Mouse (Mus musculus): ENCODE measurements at regions not wholly inside any gene's neighbourhood (a gene's known extent, or its start where the extent isn't known, plus 50 kb on each side); places are given as distances from the start of the nearest gene placed in this dataset.

GRCm38 (mm10) chr7:95733807-95734206 is 437.2 kb upstream of the Tenm4 start:
- Histone ChIP-seq H3K9me3 (replicated peaks; ENCODE audit: insufficient read depth, low read length) (no peaks in the 10 kb centered on the region), H3K4me3 (ENCODE audit: control insufficient read depth in 1 of 2, insufficient read depth in 1 of 2, low read depth in 2 of 2, low read length in 2 of 2) (no peak overlapping the region), H3K4me1 (ENCODE audit: control insufficient read depth in 1 of 2, insufficient read depth in 2 of 2, low read length in 2 of 2) (no peaks in the 10 kb centered on the region), H3K9ac (ENCODE audit: control insufficient read depth, low read depth, low read length, poor library complexity, severe bottlenecking) (no peak overlapping the region), H3K27ac (ENCODE audit: control insufficient read depth, low read depth, low read length) (no peak overlapping the region), H3K27me3 (ENCODE audit: control insufficient read depth in 1 of 2, insufficient read depth in 2 of 2, low read length in 2 of 2) (no peaks in the 10 kb centered on the region), H3K79me2 (ENCODE audit: control insufficient read depth, insufficient read depth, low read length, poor library complexity) (no peaks in the 10 kb centered on the region), H3K36me3 (ENCODE audit: control insufficient read depth in 1 of 2, insufficient read depth in 2 of 2, low read length in 2 of 2) (no peaks in the 10 kb centered on the region)
- TF ChIP-seq BHLHE40 (IDR thresholded peaks at IDR 0.05; ENCODE audit: borderline replicate concordance, low read depth, low read length): no peak
- TF ChIP-seq ZMIZ1 (IDR thresholded peaks at IDR 0.05; ENCODE audit: low read depth, low read length): no peak
- no peak for TF ChIP-seq RCOR1 (IDR thresholded peaks at IDR 0.05; ENCODE audit: low read depth, low read length)
- DNase-seq (ENCODE audit: low read depth, low spot score): no peak

DNA sequence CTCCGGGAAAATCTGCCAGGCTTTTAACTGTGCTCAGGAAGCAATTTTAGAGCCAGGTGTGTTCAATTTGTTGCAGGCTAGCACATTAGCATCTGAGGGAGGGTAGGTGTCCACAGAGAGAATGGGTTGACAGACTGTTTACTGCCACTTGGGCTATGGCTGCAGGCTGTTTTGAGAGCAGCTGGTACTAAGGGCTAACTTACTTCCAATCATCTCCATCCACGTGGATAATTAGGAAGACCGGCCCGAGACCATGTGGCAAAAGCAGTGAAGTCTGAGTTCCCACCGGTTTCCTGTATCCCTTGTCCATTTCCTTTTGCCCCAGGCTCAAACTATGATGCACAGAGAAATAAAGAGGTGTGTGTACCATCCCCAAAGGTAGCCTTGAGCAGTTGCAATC is 436.5 kb upstream of the Tenm4 start:
- DNase-seq (ENCODE audit: low read depth, low spot score): no peak
- no peak for TF ChIP-seq MYB (IDR thresholded peaks at IDR 0.05; ENCODE audit: low read depth, low read length)
- TF ChIP-seq RCOR1 (IDR thresholded peaks at IDR 0.05; ENCODE audit: low read depth, low read length): no peak
- TF ChIP-seq ZC3H11A (IDR thresholded peaks at IDR 0.05; ENCODE audit: low read depth, low read length): no peak
- TF ChIP-seq NELFE (IDR thresholded peaks at IDR 0.05; ENCODE audit: low read depth, low read length): no peak
- TF ChIP-seq KAT2A (conservative IDR thresholded peaks at IDR 0.05; ENCODE audit: low read depth, low read length): no peak
- no peak for TF ChIP-seq SMC3 (IDR thresholded peaks at IDR 0.05; ENCODE audit: low read depth, low read length)
- no peak for TF ChIP-seq NRF1 (IDR thresholded peaks at IDR 0.05; ENCODE audit: insufficient read depth, low read depth, low read length, poor library complexity, severe bottlenecking)
- no peak for TF ChIP-seq TAL1 (IDR thresholded peaks at IDR 0.05; ENCODE audit: low read length)
- TF ChIP-seq UBTF (IDR thresholded peaks at IDR 0.05; ENCODE audit: borderline replicate concordance, insufficient read depth, low read depth, low read length): no peak
- no peak for TF ChIP-seq POLR2AphosphoS5 (IDR thresholded peaks at IDR 0.05; ENCODE audit: borderline replicate concordance, low read depth, low read length)
- TF ChIP-seq CHD2 (IDR thresholded peaks at IDR 0.05; ENCODE audit: low read length): no peak
- TF ChIP-seq SIN3A (IDR thresholded peaks at IDR 0.05; ENCODE audit: low read length): no peak
- TF ChIP-seq USF2 (IDR thresholded peaks at IDR 0.05; ENCODE audit: borderline replicate concordance in 1 of 2, insufficient read depth in 1 of 2, low read depth in 1 of 2, low read length in 2 of 2): no peak
- no peak for TF ChIP-seq HCFC1 (IDR thresholded peaks at IDR 0.05; ENCODE audit: low read depth, low read length)
- no peak for TF ChIP-seq POLR2A (IDR thresholded peaks at IDR 0.05; ENCODE audit: control insufficient read depth in 1 of 2, insufficient read depth in 1 of 2, low read depth in 1 of 2, low read length in 2 of 2, poor library complexity in 1 of 2)
- no peak for TF ChIP-seq BHLHE40 (IDR thresholded peaks at IDR 0.05; ENCODE audit: borderline replicate concordance, low read depth, low read length)
- no peak for TF ChIP-seq ZNF384 (IDR thresholded peaks at IDR 0.05; ENCODE audit: low read depth, low read length)
- H3K4me1 ChIP-seq (ENCODE audit: control insufficient read depth in 1 of 2, insufficient read depth in 2 of 2, low read length in 2 of 2): no peaks in the 10 kb centered on the region
- H3K36me3 ChIP-seq (ENCODE audit: control insufficient read depth in 1 of 2, insufficient read depth in 2 of 2, low read length in 2 of 2): no peaks in the 10 kb centered on the region
- H3K4me3 ChIP-seq (ENCODE audit: control insufficient read depth in 1 of 2, insufficient read depth in 1 of 2, low read depth in 2 of 2, low read length in 2 of 2): no peak overlapping the region
- H3K79me2 ChIP-seq (ENCODE audit: control insufficient read depth, insufficient read depth, low read length, poor library complexity): no peaks in the 10 kb centered on the region
- no peaks in the 10 kb centered on the region for H3K27me3 ChIP-seq (ENCODE audit: control insufficient read depth in 1 of 2, insufficient read depth in 2 of 2, low read length in 2 of 2)
- H3K9ac ChIP-seq (ENCODE audit: control insufficient read depth, low read depth, low read length, poor library complexity, severe bottlenecking): no peak overlapping the region
- H3K27ac ChIP-seq (ENCODE audit: control insufficient read depth, low read depth, low read length): no peak overlapping the region
- no peaks in the 10 kb centered on the region for H3K9me3 ChIP-seq (replicated peaks; ENCODE audit: insufficient read depth, low read length)
